Mouse (Mus musculus): ENCODE measurements around the gene Lss. TPM values are rescaled to one million over a fixed set of nuclear protein-coding genes. Genes with fewer than 3 reads are reported as not detected.

Gene Lss
- 33.6 TPM for total RNA-seq (2023)

GRCm38 (mm10) chr10:76531375-76531774 is at the start of gene Lss:
Lss (plus strand) TSS chr10:76531588.

GRCm38 (mm10) chr10:76561972-76562371 is 30.6 kb downstream of the Lss start, which contains the start of gene Spatc1l:
Spatc1l (plus strand) TSS chr10:76562272.

GRCm38 (mm10) chr10:76575374-76575773 is 44.0 kb downstream of the Lss start, which contains the start of gene Ftcd:
Ftcd (plus strand) TSS chr10:76575648.

Other genes starting within 250 kb of the Lss start
- gene Dip2a, start 186.3 kb upstream of the Lss start, total RNA-seq (2023): 7.5 TPM
- 28.9 TPM for gene AC141477.1, start 91.1 kb upstream of the Lss start, total RNA-seq (2023)
- 69.9 TPM for gene Pcnt, start 88.8 kb upstream of the Lss start, total RNA-seq (2023)
- gene 2610028H24Rik, start 82.5 kb upstream of the Lss start, total RNA-seq (2023): not detected
- 78.7 TPM for gene Mcm3ap, start 62.7 kb upstream of the Lss start, total RNA-seq (2023)
- 2.6 TPM for gene Ybey, start 62.5 kb upstream of the Lss start, total RNA-seq (2023)
- not detected for gene Spatc1l, start 30.7 kb downstream of the Lss start, total RNA-seq (2023)
- gene Ftcd, start 44.1 kb downstream of the Lss start, total RNA-seq (2023): not detected
- 1.1 TPM for gene Col6a2, start 92.0 kb downstream of the Lss start, total RNA-seq (2023)
- 1.3 TPM for gene Col6a1, start 194.6 kb downstream of the Lss start, total RNA-seq (2023)

Data from CD4-positive naive resting alpha-beta T cell, adult 57 days (primary cell).